Mouse (Mus musculus): ENCODE results near the gene Inpp4b.

Gene Inpp4b

GRCm38 (mm10) chr8:82157928-82158327, 815.6 kb downstream of the Inpp4b start:
- DNase-seq (ENCODE audit: extremely low read depth, insufficient read length, low spot score): no peak
